Mouse (Mus musculus): ENCODE measurements around the gene Rplp2.

Rplp2 gene

GRCm38 (mm10) chr7:141468522-141469211, 21.5 kb downstream of the Rplp2 start:
- peak; percentile 63 to 72 for DNase-seq

- no peak for DNase-seq
Observed at GRCm38 (mm10) chr7:141469352-141469751, 22.2 kb downstream of the Rplp2 start.

- DNase-seq: no peak
Observed at GRCm38 (mm10) chr7:141469901-141470636, 22.9 kb downstream of the Rplp2 start.

DNA sequence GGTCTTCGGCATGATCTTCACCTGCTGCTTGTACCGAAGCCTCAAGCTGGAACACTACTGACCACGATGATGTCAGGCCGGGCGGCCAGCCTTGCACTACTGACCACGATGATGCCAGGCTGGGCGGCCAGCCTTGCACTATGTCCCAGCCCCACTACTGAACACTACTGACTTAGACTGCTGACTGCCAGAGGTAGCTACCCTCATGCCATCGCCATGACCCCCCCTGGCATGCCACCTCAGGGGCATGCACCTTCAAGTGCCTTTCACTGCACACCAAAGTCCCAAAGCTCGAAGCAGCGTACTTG, 23.4 kb downstream of the Rplp2 start:
- DNase-seq: no peak

GRCm38 (mm10) chr7:141471236-141471635, 24.1 kb downstream of the Rplp2 start:
- no peak for DNase-seq

DNA sequence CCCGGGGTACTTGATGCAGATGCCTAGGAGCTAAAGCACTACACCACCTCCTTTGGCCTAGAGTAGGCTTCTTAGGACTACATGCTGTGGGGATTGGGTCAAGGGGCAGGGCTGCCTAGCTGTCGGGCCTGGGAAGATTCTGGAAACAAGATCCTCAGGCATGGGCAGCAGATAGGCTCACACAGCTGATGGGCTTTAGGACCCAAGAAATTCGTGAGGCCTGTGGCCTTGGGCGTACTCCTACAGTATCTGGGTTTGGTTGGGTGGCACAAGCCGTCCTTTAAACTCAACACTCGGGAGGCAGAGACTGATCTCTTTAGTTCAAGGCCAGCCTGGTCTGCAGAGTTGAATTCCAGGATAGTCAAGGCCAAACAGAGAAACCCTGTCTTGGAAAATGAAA, 25.1 kb downstream of the Rplp2 start:
- no peak for DNase-seq

- DNase-seq: no peak
Observed at GRCm38 (mm10) chr7:141472763-141473162, 25.6 kb downstream of the Rplp2 start.

DNA sequence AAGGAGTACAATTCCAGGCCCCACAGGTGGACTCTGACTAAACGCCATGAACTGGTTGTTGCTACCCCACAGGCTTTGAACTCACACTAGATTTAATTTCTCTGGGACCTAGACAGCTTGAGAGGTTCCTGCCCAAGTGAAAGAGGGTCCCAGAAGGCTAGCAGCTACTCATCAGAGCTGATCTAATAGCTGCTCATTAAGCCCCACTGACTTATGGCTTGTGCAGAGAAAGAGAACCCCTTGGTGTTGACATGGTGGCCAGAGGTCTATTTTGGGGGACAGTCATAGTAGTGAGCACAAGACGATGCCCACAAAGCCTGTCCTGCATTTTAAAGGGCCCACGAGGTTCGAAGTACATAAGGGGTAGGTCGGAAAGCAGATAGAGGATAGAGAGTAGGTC, 27.0 kb downstream of the Rplp2 start:
- no peak for DNase-seq

GRCm38 (mm10) chr7:141475011-141475804, 28.0 kb downstream of the Rplp2 start, which contains the start of the genes Polr2l and Tspan4:
TSS of gene Polr2l (minus strand) at chr7:141475132.
TSS of gene Tspan4 (plus strand) at chr7:141475240.
- DNase-seq: peak; percentile 86 to 90

GRCm38 (mm10) chr7:141475805-141476158, 28.6 kb downstream of the Rplp2 start:
- DNase-seq: no peak

DNA sequence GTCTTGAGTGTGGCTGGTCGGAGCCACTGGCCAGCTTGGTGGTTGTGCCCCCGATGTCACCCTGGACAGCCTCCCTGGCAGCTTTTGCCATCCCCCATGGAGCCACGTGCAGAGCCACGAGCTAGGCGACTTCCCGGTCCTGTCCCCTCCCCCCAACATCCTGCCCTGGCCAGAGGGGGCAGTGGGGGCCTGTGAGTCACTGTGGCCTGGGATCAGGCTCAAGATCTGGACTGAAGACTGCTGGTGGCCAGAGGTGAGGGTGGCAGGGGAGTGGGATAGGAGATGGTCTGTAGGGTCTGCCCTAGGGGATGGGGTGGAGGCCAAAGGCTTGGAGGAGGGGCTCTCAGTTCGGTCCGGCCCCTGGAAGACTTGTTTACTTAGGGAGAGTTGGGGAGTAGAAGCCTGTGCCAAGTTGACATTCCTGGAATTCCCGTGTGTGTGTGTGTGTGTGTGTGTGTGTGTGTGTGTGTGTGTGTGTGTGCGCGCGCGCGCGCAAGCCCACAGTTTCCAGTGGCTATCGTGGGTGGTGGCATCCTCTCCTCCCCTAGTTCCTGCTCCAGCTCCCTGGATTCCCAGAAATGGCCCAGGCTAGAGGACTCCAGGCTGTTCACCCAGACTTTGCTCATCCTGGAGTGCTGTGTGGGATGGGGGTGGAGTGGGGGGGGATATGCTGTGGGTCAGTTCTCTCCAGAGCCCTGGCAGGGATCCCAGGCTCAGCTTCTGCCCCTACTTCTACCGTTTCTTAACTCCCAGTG, 29.2 kb downstream of the Rplp2 start:
- peak in 1 of 2 experiments; percentile 37 for DNase-seq

GRCm38 (mm10) chr7:141476981-141477370, 29.8 kb downstream of the Rplp2 start:
- no peak for DNase-seq

DNA sequence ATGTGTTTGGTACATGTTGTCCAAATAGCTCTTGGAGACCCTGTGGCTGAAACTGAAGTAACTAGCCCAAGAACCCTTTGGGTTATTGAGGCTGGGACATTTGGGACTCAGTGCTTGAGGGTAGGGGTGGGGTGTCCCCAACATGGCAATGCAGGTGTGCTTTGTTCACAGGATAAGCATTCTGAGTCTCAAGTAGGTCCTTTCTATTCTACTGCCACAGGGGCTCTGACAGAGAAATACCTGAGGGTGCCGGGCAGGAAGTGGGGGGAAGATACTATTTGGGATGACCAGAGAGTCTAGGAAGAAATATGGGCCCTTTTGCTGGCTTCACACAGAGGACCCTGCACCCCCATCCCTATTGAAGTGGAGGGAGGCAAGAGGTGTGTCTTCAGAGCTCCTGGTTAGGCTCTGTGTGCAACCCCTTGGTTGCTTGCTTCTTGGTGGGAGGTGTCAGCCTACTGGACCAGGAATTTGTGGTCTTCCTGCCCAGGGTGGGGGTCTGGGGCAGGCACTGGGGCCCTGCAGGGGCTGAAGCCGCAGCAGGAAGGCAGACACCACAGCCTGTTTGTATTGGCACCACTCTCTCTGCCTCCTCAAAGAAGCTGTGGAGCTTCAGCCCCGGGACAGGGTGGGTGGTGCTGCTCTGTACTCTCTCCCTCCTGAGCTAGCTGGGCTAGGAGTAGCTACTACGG, 30.6 kb downstream of the Rplp2 start:
- no peak for DNase-seq

GRCm38 (mm10) chr7:141478270-141478748, 31.1 kb downstream of the Rplp2 start:
- no peak for DNase-seq

DNA sequence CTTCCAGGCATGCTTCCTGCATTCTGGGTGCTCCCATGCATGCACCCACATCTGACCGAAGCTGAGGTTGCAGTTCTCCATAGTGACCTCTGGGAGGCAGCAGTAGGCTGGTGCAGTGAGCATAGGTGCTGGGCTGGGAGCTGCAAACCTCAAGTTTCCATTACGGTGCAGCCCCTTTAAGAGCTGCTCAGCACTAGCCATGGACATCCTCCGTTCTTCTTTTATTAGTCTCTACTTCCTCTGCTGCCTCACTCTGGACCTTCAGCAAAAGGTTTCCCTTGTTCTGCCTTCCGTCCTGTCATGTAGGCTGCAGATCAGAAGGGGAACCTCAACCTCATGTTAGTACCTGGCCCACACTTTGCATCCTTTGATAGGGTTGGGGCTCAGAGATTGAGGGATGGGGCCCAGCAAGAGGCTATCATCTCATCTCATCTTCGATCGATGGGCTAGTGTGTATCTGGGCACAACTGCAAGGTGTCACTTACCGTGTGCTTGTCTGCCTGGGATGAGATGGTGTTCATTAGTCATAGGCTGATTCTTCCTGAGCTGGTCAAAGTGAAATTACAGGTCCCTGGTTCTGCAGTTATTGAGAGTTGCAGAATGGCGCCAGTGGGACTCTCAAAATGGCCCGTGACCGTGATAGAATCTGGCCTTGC, 33.8 kb downstream of the Rplp2 start:
- DNase-seq: peak; percentile 78 to 79

DNA sequence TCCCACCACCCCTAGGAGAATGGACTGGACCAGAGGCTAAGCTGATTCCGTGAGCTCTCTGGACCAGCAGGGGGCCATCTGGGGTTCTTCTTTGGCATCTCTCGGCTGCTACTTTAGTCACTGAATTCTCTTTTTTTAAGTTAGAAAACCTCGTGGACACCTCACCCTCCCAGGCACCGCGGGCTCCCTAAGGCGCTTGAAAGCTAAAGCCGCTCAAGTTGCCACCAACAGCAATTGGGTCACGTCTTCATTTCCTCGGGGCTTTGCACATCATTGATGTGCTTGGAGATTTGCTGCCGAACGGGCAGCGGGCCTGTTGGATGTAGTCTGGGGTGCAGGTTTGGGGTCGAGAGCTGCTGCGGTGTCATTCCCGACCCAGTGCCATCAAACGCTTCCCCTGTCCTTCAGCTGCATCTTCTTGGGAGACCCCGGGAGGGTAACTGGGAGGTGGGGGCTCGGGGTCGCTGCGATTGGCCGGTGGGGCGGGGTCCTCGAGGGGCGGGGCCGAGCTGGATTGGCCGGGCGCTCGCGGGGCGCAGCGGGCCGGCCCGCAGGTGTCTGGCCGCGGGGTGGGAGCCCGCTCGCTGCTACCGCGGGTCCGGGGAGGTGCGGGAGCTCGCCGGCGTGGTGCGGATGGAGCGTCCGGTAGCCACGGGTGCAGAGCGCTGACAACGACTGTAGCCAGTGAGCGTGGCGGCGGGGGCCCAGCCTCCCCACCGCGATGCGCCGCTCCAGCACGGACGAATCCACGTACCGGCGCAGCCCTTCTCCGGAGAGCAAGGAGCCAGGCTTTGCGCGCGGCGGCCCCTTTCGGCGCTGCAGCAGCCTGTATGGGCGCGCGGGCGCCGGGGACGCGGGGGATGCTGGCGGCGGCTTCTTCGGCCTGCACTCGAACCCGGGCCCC, 34.6 kb downstream of the Rplp2 start:
- peak; percentile 66 to 67 for DNase-seq

GRCm38 (mm10) chr7:141482531-141483024, 35.4 kb downstream of the Rplp2 start:
- DNase-seq: no peak

- DNase-seq: no peak
Observed at GRCm38 (mm10) chr7:141483114-141483653, 36.0 kb downstream of the Rplp2 start.

- DNase-seq: no peak
Observed at GRCm38 (mm10) chr7:141484186-141485120, 37.3 kb downstream of the Rplp2 start.
